Mouse (Mus musculus): ENCODE results near the gene Slk. TPM values are rescaled to one million over a fixed set of nuclear protein-coding genes. Genes with fewer than 3 reads are reported as not detected.

The Slk gene
- total RNA-seq, 1 experiment from 2014 or later: 49.2 TPM

DNA sequence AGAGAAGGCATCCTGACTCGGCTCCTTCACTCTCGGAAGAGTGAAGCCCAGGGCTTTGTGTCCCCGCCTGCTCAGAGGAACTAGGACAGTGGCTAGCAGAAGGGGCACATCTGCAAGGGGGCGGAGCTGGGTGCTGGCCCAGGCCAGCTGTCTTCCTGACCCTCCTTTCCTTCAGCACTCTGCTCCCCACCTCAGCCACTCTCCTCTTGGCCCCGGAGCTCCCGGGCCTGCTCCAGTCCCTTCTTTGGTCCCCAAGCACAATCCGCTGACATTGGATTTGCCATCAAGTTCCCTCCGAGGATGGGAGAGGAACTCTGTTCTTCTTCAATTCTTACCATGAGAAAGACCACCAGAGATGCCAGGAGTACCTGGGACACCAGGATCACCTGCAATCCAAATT, 72.8 kb downstream of the Slk start:
- no peak for DNase-seq

- no peak for DNase-seq
Observed at GRCm38 (mm10) chr19:47653173-47653572, 73.7 kb downstream of the Slk start.

DNA sequence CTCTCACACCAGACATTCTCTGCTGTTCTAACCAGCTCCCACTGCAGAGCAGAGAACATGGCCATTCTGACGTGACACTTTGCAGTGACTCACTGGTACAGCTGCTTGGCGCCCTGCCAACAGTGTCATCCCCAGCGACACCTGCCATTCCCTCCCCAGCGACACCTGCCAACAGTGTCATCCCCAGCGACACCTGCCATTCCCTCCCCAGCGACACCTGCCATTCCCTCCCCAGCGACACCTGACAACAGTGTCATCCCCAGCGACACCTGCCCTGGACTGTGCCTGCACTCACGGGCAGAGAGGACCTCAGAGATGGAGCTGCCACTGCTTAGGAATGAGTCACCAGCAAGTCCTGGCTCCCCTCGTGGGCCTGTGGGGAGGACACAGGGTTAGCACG, 75.4 kb downstream of the Slk start:
- peak; percentile 49 for DNase-seq

GRCm38 (mm10) chr19:47658914-47659535, 79.5 kb downstream of the Slk start:
- peak; percentile 58 for DNase-seq

- no peak for DNase-seq
Observed at GRCm38 (mm10) chr19:47659765-47660408, 80.4 kb downstream of the Slk start.

DNA sequence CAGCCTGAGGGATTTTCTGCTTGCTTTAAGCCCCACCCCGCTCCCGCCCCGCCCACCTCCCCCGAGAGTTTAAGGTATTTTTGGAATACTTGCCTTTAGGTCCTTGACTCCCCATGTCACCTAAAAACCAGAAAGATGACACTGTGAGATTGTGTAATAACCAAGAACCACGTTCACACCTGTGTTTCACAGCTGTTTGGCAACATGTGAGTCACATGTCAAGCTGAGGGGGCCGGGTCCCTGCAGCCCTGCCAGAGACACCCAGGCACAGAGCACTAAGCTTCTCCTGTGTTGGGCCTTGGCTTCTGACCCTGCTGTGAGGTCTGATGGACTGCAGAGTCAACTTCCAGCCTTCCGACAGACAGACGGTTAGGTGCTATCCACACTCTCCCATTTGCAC, 88.1 kb downstream of the Slk start:
- DNase-seq: no peak

DNA sequence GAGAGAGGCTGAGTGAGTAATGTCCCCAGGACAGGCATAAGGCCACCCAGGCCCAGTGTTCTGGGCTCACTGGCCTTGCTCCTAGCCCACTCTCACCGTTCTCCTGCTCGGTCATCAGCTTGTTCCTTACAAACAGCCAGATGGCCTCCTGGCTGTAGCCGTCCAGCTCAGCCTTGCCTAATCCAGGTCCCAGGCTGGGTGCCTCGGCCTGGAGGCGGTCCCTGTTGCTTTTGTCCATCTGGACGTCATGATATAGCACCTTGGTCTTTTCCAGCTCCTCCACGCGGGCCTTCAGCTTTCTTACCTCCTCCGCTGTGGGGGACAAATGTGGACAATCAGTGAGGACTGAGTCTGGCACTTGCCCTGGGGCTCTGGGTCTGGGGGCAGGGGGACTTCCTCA, 88.9 kb downstream of the Slk start:
- no peak for DNase-seq

- DNase-seq: peak; percentile 35
Observed at GRCm38 (mm10) chr19:47674419-47674818, 94.9 kb downstream of the Slk start.

GRCm38 (mm10) chr19:47678675-47679074, 99.2 kb downstream of the Slk start:
- DNase-seq: no peak

GRCm38 (mm10) chr19:47689592-47689991, 110.1 kb downstream of the Slk start:
- no peak for DNase-seq

- DNase-seq: no peak
Observed at GRCm38 (mm10) chr19:47691994-47692393, 112.5 kb downstream of the Slk start, which contains the start of gene Col17a1. TSS of gene Col17a1 (minus strand) at chr19:47692094.

Other genes with a start within 250 kb of the Slk start
- gene Sh3pxd2a, start 115.3 kb upstream of the Slk start, total RNA-seq (2021): 36.2 and 41.6 TPM in 2 replicates
- gene Stn1, start 42.2 kb upstream of the Slk start, total RNA-seq (2021): 14.1 and 17.3 TPM in 2 replicates
- not detected in 2 replicates for gene Col17a1, start 112.4 kb downstream of the Slk start, total RNA-seq (2021)
- gene Sfr1, start 152.0 kb downstream of the Slk start, total RNA-seq (2021): 104 TPM in 2 replicates